Mouse (Mus musculus) heart, embryonic 12.5 days (tissue): ENCODE results near the gene Dgkq. TPM values are rescaled to one million over a fixed set of nuclear protein-coding genes. Genes with fewer than 3 reads are reported as not detected.
"Not testable (repeated sequence)": the region's sequence is repeated elsewhere in the genome, so short reads cannot be mapped to it uniquely, and the experiment has no call there.

ENCODE experiments used
- ATAC-seq: fragments of 200-750 bp; cut with Nextera tagmentation; 2 replicates; pipeline ENCODE4 v1.8.0; 2017; ENCODE audit warnings: moderate TSS enrichment, moderate library complexity; ENCODE audit not compliant: insufficient number of reproducible peaks, low FRiP score
- H3K27ac ChIP-seq: fragments of 300-500 bp; sonication (generic); 2 replicates; pipeline ENCODE4 v1.5.1; 2016; ENCODE audit warnings: mild to moderate bottlenecking, moderate library complexity; ENCODE audit not compliant: poor library complexity, severe bottlenecking
- H3K27me3 ChIP-seq: fragments of 300-500 bp; sonication (generic); replicated peaks from 2 replicates; pipeline ENCODE4 v1.6.1; 2016; ENCODE audit warnings: mild to moderate bottlenecking, moderate library complexity
- H3K36me3 ChIP-seq: fragments of 300-500 bp; sonication (generic); 2 replicates; pipeline ENCODE4 v1.6.1; 2016; ENCODE audit warnings: mild to moderate bottlenecking, moderate library complexity
- H3K4me1 ChIP-seq: fragments of 300-500 bp; sonication (generic); replicated peaks from 2 replicates; pipeline ENCODE4 v1.6.1; 2016; ENCODE audit warnings: mild to moderate bottlenecking
- H3K4me2 ChIP-seq: fragments of 300-500 bp; sonication (generic); 2 replicates; pipeline ENCODE4 v1.6.1; 2016; ENCODE audit warnings: mild to moderate bottlenecking, moderate library complexity
- H3K4me3 ChIP-seq: fragments of 300-500 bp; sonication (generic); 2 replicates; pipeline ENCODE4 v1.5.1; 2016; ENCODE audit warnings: mild to moderate bottlenecking
- H3K9ac ChIP-seq: fragments of 300-500 bp; sonication (generic); 2 replicates; pipeline ENCODE4 v1.6.1; 2016; ENCODE audit warnings: mild to moderate bottlenecking, moderate library complexity
- H3K9me3 ChIP-seq: fragments of 300-500 bp; sonication (generic); replicated peaks from 2 replicates; pipeline ENCODE4 v1.6.1; 2016; ENCODE audit warnings: mild to moderate bottlenecking, moderate library complexity
- WGBS: fragments of 180-500 bp; shearing (Covaris S2); methylation state at CpG from one replicate; pipeline ENCODE4 v1.1.7; 2016; 5-methylcytosine and 5-hydroxymethylcytosine counted together
- polyA plus RNA-seq: library from polyadenylated mRNA; unstranded; fragments of >200 nt; fragmentation: Nextera tagmentation; extraction: Ambion mirVana; gene quantifications from 2 replicates; pipeline ENCODE4 v1.2.1, GENCODE M21; 2016

Gene Dgkq
- polyA plus RNA-seq, 1 experiment from 2014 or later: 9.4 TPM

DNA sequence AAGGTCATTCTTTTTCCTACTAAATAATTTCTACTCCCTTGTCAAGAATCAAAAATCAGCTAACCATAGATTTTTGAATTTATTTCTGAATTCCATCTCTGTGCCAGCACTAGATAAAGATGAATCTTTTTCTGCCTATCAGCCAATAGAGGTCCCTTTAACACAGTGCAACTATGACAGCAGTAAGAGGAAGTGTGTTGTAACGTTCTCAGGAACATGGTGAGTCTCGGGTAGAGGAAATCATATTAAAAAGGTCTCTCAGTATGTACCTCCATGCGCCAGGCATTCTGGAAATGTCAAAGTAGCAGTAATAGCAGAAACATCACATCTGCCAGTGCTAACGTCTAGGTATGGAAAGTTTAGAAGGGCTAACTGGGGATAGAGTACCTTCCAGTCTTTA, 33.3 kb downstream of the Dgkq start:
- Histone ChIP-seq H3K4me2 (no peak overlapping the region), H3K4me1 (no peaks in the 10 kb centered on the region), H3K9me3 (no peaks in the 10 kb centered on the region), H3K27ac (no peak overlapping the region), H3K27me3 (no peaks in the 10 kb centered on the region), H3K9ac (no peak overlapping the region), H3K36me3 (peaks cover 21% of the 10 kb centered on the region), H3K4me3 (no peak overlapping the region)
- ATAC-seq: no peak
- 71% methylated on average over 4 of the region's 4 CpGs for WGBS

DNA sequence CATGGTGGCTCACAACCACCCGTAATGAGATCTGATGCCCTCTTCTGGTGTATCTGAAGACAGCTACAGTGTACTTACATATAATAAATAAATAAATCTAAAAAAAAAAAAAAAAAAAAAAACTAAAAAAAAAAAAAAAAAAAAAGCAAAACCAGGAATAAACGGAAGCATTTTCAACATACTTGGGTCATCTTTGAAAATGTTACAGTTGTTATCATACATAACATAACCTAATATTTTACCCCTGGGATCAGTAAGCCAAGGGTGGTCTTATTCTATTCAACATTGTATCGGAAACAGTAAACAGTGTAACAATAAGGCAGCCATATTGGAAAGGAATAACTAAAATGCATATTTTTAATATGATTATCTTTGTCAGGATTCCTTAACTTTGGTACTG, 35.4 kb downstream of the Dgkq start:
- H3K27ac ChIP-seq, H3K36me3 ChIP-seq, H3K4me1 ChIP-seq, H3K4me3 ChIP-seq, ATAC-seq, H3K27me3 ChIP-seq, H3K9ac ChIP-seq, H3K9me3 ChIP-seq, H3K4me2 ChIP-seq: not testable (repeated sequence)
- WGBS: 75% methylated on average over 3 of the region's 3 CpGs

DNA sequence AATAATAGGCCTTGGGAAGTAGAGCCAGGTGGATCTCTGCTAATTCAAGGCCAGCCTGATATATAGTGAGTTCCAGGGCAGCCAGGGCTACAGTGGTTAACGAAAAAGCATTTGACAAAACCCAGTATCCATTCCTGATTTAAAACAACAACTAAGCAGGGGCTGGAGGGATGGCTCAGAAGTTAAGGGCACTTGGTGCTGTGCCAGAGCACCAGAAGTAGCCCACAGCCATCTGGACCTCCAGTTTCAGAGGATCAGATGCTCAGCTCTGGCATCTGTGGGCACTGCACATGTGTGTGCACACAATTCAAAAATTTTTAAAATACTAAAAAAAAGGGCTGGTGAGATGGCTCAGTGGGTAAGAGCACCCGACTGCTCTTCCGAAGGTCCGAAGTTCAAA, 35.8 kb downstream of the Dgkq start:
- no peak for ATAC-seq
- H3K9me3 ChIP-seq: no peaks in the 10 kb centered on the region
- peaks cover 8% of the 10 kb centered on the region for H3K4me1 ChIP-seq
- no peak overlapping the region for H3K4me3 ChIP-seq
- no peak overlapping the region for H3K9ac ChIP-seq
- H3K36me3 ChIP-seq: peaks cover 9% of the 10 kb centered on the region
- 86% methylated on average over 4 of the region's 4 CpGs for WGBS
- H3K4me2 ChIP-seq: no peak overlapping the region
- H3K27ac ChIP-seq: no peak overlapping the region
- no peaks in the 10 kb centered on the region for H3K27me3 ChIP-seq

DNA sequence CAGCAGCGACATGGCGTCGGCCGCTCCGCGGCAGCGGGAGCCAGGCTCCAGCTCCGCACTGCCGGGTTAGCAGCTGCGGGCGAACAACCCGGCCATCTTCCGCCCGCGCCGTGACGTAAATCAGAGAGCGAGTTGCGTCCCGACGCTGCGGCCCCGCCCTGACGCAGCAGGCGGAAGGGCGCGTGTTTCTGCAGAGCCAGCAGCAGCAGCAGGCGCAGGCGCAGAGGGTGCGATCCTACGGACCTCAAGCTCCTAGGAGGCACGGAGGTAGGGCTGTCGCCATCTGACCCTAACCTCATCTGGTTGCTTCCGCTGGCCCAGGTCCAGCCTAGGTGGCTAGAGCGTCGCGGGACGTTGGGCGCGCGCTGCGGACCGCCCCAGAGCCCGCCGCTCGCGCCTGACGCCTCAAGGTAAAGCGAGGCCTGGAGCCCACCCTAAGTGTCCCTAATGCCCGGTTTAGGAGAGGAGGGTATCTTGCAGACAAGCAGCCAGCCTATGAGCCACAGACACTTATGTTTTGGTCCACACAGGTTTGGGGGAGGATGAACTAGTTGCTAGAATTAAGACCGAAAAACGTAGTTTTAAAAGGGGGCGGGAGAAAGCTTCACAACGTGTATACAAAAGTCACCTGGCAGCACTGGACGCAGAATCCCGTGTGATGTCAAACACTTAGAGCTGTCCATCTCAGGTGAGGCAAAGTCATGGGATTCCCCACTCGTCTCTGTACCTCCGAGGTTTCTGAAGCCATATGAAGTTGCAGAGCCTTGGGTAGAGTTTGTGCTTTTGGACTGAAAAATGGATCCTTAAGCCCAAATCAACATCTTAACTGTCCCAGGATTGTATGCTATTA, 39.6 kb downstream of the Dgkq start, which contains the start of the genes Gak and Tmem175:
Gak (minus strand) TSS at position 122 of the 850 bp plus-strand sequence.
Tmem175 (plus strand) TSS at position 137 of the 850 bp plus-strand sequence.
- peak within 1 kb of the TSS; percentile 88 for H3K4me3 ChIP-seq
- H3K9me3 ChIP-seq: no peaks in the 10 kb centered on the region
- peak within 1 kb of the TSS; percentile 81 for H3K27ac ChIP-seq
- peak within 1 kb of the TSS; percentile 93 for H3K9ac ChIP-seq
- H3K36me3 ChIP-seq: no peaks in the 10 kb centered on the region
- ATAC-seq: peak; percentile 96
- under 1% methylated on average over 58 of the region's 58 CpGs for WGBS
- peak within 1 kb of the TSS; percentile 83 for H3K4me2 ChIP-seq
- peaks cover 24% of the 10 kb centered on the region for H3K4me1 ChIP-seq
- no peaks in the 10 kb centered on the region for H3K27me3 ChIP-seq

DNA sequence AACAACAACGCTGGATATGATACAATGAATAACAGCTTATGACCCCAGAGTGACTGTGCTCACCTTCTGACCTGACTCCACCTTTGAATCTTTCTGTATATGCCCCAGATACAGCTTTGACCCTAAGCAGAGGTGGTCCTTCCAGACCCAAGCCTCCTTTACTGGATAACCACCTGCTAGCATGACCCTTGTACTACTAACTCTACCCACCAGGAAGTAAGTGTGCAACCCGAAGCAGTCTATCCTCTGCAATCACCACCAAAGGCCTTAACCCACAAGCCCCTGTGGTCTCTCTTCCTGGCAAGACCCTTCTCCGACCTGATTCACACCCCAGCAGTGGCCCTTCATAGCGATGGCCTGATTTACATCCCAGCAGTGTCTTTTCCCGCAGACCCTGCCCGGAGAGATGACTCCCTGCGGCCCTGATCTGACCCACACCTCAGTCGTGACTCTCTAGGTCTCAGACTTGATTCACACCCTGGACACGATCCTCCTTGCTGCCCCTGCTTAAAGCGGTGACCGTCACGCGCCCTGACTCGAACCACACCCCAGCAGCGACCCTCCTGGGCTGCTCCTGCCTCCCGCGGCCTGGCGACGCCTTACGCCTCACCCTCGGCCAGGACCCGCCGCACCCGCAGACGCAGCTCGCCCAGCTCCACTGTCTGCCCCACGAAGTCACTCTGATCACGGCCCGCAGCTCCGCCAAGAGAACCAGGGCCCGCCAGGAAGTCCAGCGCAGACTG, 40.4 kb downstream of the Dgkq start:
- H3K9ac ChIP-seq: peak overlapping the region; percentile 93
- peak overlapping the region; percentile 88 for H3K4me3 ChIP-seq
- 1% methylated on average over 32 of the region's 32 CpGs for WGBS
- H3K36me3 ChIP-seq: peaks cover 7% of the 10 kb centered on the region
- H3K27ac ChIP-seq: peak overlapping the region; percentile 81
- no peaks in the 10 kb centered on the region for H3K9me3 ChIP-seq
- peak overlapping the region; percentile 83 for H3K4me2 ChIP-seq
- ATAC-seq: peak; percentile 87
- H3K4me1 ChIP-seq: peaks cover 24% of the 10 kb centered on the region
- H3K27me3 ChIP-seq: no peaks in the 10 kb centered on the region

DNA sequence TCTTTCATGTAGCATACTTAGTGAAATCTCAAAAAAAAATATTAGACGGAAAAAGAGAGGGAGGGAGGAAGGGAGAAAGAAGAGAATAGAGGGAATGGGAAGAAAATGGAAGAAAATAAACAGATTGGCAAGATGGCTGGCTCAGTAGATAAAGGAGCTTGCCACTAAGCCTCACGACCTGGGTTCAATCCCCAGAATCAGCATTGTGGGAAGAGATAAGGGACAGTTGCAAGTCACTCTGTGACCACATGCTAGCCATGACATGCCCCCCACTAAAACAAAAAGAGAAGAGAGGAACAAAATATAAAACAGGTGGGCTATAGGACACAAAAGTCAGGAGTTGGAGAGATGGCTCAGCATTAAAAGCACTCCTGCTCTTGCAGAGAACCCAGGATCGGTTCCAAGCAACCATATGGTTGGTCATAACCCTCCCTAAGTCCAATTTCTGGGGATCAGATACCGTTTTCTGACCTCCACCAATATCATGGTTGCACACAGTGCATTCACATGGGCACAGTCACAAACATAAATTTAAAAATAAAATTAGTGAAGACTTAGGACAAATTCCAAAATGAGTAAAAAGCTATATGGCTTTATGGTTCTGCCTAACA, 43.3 kb downstream of the Dgkq start:
- no peak overlapping the region for H3K9ac ChIP-seq
- H3K4me2 ChIP-seq: no peak overlapping the region
- H3K36me3 ChIP-seq: peaks cover 27% of the 10 kb centered on the region
- no peak overlapping the region for H3K4me3 ChIP-seq
- no peak overlapping the region for H3K27ac ChIP-seq
- H3K27me3 ChIP-seq: no peaks in the 10 kb centered on the region
- no peaks in the 10 kb centered on the region for H3K9me3 ChIP-seq
- no peak for ATAC-seq
- WGBS: 67% methylated on average over 4 of the region's 4 CpGs
- peaks cover 30% of the 10 kb centered on the region for H3K4me1 ChIP-seq

DNA sequence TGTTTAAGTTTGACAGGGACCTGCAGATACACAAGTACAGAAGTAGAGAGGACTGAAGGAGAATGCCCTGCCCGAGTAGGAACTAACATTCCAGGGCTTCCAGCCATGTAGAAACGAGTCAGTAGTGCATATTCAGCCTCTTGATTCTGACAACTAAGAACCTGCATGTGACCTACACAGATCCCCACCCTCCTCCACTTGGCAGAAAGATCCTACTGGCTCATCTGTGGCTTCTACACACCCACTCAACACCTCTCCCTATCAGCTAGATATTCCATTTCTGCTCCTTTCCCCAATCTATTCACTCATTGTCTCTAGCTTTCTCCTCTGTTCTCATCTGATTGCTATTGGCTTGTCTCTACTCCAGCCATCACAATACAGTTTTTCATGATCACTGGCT, 47.6 kb downstream of the Dgkq start:
- Histone ChIP-seq H3K4me3 (no peak overlapping the region), H3K36me3 (peaks cover 53% of the 10 kb centered on the region), H3K9ac (no peak overlapping the region), H3K4me2 (no peak overlapping the region), H3K4me1 (peaks cover 6% of the 10 kb centered on the region; the same call in 1 of the 2 replicates), H3K27me3 (no peaks in the 10 kb centered on the region), H3K9me3 (no peaks in the 10 kb centered on the region), H3K27ac (no peak overlapping the region)
- no peak for ATAC-seq
- WGBS: 33% methylated on average over 2 of the region's 2 CpGs

DNA sequence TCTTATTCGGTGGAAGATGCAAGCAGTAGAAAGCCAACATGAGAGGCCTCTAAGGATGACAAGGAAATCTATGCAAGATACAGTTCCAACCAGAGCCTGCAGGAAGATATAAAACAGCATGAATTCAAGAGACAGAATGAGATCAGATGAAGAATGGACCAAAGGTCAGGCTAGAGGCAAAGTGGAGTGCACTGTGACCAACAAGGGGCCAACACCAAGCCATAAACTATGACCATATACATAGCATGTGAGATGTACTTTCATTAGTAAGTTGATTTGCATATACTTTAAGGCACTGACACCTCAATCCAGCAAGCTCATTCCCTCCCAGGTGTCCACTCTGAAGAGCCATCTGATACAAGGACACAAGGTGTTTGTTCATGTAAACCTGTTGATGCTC, 59.0 kb downstream of the Dgkq start:
- H3K36me3 ChIP-seq: peaks cover 91% of the 10 kb centered on the region
- no peaks in the 10 kb centered on the region for H3K9me3 ChIP-seq
- H3K4me3 ChIP-seq: no peak overlapping the region
- H3K27ac ChIP-seq: no peak overlapping the region
- H3K27me3 ChIP-seq: no peaks in the 10 kb centered on the region
- no peak overlapping the region for H3K9ac ChIP-seq
- no peak for ATAC-seq
- 97% methylated on average over 1 of the region's 1 CpGs for WGBS
- H3K4me1 ChIP-seq: no peaks in the 10 kb centered on the region
- no peak overlapping the region for H3K4me2 ChIP-seq

DNA sequence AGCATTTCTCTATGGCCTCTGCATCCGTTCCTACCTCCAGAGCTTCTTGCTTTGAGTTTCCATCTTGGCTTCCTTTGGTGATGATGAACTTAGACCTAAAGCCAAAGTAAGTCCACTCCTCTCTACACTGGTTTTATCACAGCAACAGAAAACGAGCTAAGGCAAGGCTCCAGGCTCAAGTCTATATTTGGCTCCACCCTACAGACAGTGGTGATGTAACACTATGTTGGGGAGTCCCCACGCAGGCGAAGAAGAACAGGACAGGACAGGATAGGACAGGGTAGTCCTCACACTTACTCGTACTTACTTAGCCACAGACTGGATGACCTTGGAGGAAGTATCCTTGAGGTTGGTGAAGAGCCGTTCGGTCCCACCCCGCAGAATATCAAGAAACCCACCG, 66.9 kb downstream of the Dgkq start:
- peaks cover 97% of the 10 kb centered on the region for H3K36me3 ChIP-seq
- H3K27me3 ChIP-seq: no peaks in the 10 kb centered on the region
- H3K9me3 ChIP-seq: no peaks in the 10 kb centered on the region
- H3K4me2 ChIP-seq: no peak overlapping the region
- H3K4me1 ChIP-seq: no peaks in the 10 kb centered on the region
- no peak overlapping the region for H3K27ac ChIP-seq
- 82% methylated on average over 9 of the region's 9 CpGs for WGBS
- no peak overlapping the region for H3K9ac ChIP-seq
- no peak for ATAC-seq
- H3K4me3 ChIP-seq: no peak overlapping the region

DNA sequence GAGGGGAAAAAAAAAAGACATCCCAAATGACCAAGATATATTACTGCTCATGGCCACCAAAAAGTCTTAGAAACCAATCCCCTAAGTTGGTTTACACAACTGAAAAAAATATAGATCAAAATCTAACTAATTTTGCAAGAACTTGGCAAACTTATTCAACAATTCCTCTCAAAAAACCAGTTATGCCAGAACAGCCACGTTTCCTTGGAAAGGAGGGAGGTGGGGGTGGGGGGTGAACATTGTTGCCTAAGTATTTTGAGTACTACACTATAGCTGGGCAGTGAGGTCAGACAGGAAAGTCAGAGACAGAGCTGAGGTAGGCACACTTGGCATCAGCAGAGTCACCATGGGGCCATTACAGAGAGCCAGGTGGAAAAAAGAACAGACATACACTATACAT, 69.5 kb downstream of the Dgkq start:
- Histone ChIP-seq H3K4me2 (no peak overlapping the region), H3K9me3 (no peaks in the 10 kb centered on the region), H3K9ac (no peak overlapping the region), H3K27ac (no peak overlapping the region), H3K36me3 (peaks cover 97% of the 10 kb centered on the region), H3K4me1 (no peaks in the 10 kb centered on the region), H3K4me3 (no peak overlapping the region), H3K27me3 (no peaks in the 10 kb centered on the region)
- ATAC-seq: no peak
- 86% methylated on average over 1 of the region's 1 CpGs for WGBS
